Mouse (Mus musculus): ENCODE data around the gene Wdr41. TPM values are rescaled to one million over a fixed set of nuclear protein-coding genes. Genes with fewer than 3 reads are reported as not detected.
A peak's percentile ranks its signal among the peaks of the same experiment; 100 is the strongest.

Wdr41 gene
- 15.7 and 16.1 TPM in 2 replicates for polyA plus RNA-seq (2015; fragmentation: Nextera tagmentation; extraction: Ambion mirVana)

DNA sequence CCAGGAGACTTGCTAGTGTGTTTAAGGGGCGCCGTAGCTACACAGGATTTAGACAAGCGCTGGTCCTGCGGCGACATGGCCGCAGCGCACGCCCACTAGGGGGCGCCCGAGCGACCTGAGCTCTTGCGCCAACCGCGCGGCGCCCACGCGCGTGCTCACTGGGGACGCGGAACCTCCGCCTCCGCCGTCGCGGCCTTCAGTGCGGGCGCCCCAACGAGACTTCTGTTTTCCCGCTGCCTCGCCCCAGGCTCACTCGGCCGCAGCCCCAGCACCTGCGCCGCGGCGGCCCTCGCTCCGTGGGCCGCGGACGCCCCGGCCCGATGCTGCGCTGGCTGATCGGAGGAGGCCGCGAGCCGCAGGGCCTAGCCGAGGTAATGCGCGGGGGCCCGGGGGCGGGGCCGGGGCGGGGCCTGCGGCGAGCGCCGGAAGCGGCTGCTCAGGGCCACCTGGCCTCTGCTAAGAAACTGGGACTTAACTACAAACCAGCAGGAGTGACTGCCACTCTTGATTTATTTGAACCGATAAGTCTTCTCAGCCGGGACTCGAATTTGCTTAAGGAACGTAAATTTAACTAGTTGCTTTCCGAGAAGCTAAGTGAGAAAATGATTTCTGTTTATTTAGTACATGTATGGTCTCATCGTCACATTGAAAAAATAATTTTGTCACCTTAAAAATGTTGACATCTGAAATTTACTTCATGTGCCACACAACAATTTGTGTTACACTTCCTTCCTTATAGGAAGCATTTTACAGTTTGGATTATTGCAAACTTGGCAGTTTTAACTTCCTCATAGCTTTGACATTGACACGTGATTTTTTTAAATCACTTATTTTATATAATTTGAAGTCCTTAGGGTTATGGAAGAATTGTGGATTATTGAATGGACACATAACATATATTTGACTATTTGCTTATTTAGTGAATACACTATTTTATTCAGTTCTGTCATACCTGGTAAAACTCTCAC is at the start of gene Wdr41:
Gene Wdr41, plus strand, starts transcription at position 126 of the 968 bp plus-strand sequence.
- peak within 1 kb of the TSS; percentile 76 for H3K4me3 ChIP-seq (ENCODE audit: low read depth, low read length)
- peak within 1 kb of the TSS; percentile 97 for H3K27ac ChIP-seq (ENCODE audit: low read length)
- DNase-seq (ENCODE audit: low spot score) (peak; percentile 95), ATAC-seq (peak; percentile 98)
- 1% methylated on average over 66 of the region's 68 CpGs for WGBS
- peaks cover 4% of the 10 kb centered on the region; the same call in 1 of the 2 replicates for H3K4me1 ChIP-seq (ENCODE audit: insufficient read depth, low read depth, low read length)
- peak within 1 kb of the TSS; percentile 61 for H3K4me2 ChIP-seq (replicated peaks; ENCODE audit: low read depth, low read length)
- H3K9me3 ChIP-seq (ENCODE audit: low read length), result no peaks in the 10 kb centered on the region
- H3K36me3 ChIP-seq (ENCODE audit: insufficient read depth, low read length), result no peaks in the 10 kb centered on the region
- no peaks in the 10 kb centered on the region for H3K27me3 ChIP-seq (replicated peaks; ENCODE audit: insufficient read depth, low read length)
- H3K9ac ChIP-seq (replicated peaks; ENCODE audit: low read depth), result peak within 1 kb of the TSS; percentile 92
- TF ChIP-seq CTCF (IDR thresholded peaks at IDR 0.05) (peak; percentile 96), EP300 (IDR thresholded peaks at IDR 0.05) (no peak)

DNA sequence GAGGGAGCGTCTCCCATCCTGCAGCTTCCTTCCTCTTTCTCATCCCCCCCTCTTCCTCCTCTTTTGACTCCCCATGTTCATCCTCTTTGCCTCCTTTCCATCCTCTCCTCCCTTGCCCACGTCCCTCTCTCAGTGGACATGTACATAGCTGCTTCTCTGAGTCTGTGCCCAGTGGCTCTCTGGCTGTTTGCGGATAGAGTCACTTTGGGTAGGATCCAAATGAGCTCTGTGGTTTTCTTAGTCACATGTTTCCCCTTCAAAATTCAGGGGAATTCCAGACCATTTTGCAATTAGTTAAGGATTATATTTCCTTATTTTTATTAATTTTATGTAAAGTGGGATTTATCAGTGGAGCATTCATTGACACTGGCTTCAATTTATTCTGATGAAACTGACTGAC is 48.1 kb upstream of the Wdr41 start:
- no peaks in the 10 kb centered on the region for H3K27me3 ChIP-seq (replicated peaks; ENCODE audit: insufficient read depth, low read length)
- no peaks in the 10 kb centered on the region for H3K9me3 ChIP-seq (ENCODE audit: low read length)
- ATAC-seq, result no peak
- no peak overlapping the region for H3K4me2 ChIP-seq (replicated peaks; ENCODE audit: low read depth, low read length)
- no peaks in the 10 kb centered on the region for H3K4me1 ChIP-seq (ENCODE audit: insufficient read depth, low read depth, low read length)
- TF ChIP-seq CTCF (IDR thresholded peaks at IDR 0.05) (no peak), EP300 (IDR thresholded peaks at IDR 0.05) (no peak)
- 45% methylated on average over 3 of the region's 3 CpGs for WGBS
- no peak for DNase-seq (ENCODE audit: low spot score)
- H3K9ac ChIP-seq (replicated peaks; ENCODE audit: low read depth), result no peak overlapping the region
- no peaks in the 10 kb centered on the region for H3K36me3 ChIP-seq (ENCODE audit: insufficient read depth, low read length)
- no peak overlapping the region for H3K27ac ChIP-seq (ENCODE audit: low read length)
- no peak overlapping the region for H3K4me3 ChIP-seq (ENCODE audit: low read depth, low read length)

DNA sequence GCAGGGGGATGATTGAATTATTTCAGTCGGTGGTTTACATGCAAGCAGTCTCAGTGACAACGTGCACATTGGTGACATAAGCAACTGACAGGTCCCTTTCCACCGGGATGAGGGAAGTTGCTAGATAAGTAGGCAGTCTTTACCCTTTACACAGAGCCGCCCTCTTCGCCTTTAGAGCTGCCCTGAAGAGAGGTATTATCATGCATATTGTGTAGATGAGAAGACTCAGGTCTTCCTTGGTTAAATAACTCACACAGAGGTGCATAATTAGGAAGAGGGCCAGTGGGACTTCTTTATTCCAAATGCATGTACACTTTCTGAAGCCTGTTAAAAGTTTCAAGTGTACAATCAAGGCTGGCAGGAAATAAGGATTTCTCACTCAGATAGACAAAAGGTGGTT is 37.7 kb upstream of the Wdr41 start:
- 59% methylated on average over 5 of the region's 5 CpGs for WGBS
- Histone ChIP-seq H3K4me2 (replicated peaks; ENCODE audit: low read depth, low read length) (no peak overlapping the region), H3K9ac (replicated peaks; ENCODE audit: low read depth) (no peak overlapping the region), H3K9me3 (ENCODE audit: low read length) (no peaks in the 10 kb centered on the region), H3K4me3 (ENCODE audit: low read depth, low read length) (no peak overlapping the region), H3K36me3 (ENCODE audit: insufficient read depth, low read length) (no peaks in the 10 kb centered on the region), H3K27me3 (replicated peaks; ENCODE audit: insufficient read depth, low read length) (no peaks in the 10 kb centered on the region), H3K4me1 (ENCODE audit: insufficient read depth, low read depth, low read length) (no peaks in the 10 kb centered on the region), H3K27ac (ENCODE audit: low read length) (no peak overlapping the region)
- ATAC-seq, result no peak
- no peak for DNase-seq (ENCODE audit: low spot score)
- no peak for TF ChIP-seq EP300 (IDR thresholded peaks at IDR 0.05)
- no peak for TF ChIP-seq CTCF (IDR thresholded peaks at IDR 0.05)

DNA sequence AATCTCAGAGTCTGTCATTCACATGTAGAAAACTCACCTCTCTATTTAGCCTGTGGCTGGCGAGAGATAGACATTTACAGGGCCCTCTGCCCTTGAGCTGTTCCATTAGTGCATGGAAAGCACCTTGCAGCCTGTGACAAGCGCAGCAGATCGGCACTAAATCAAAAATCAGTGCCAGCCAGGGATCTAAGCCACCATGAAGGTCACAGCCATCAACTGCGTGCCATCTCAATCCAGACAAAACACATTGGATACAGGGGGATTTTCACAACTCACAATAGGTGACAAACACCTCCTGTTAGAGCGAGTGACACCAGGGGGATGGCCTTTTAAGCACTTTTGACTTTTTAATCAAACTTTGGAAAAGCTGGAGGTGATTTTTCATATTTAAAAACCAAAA is 36.0 kb upstream of the Wdr41 start:
- WGBS, result 58% methylated on average over 5 of the region's 5 CpGs
- Histone ChIP-seq H3K4me1 (ENCODE audit: insufficient read depth, low read depth, low read length) (no peaks in the 10 kb centered on the region), H3K9ac (replicated peaks; ENCODE audit: low read depth) (no peak overlapping the region), H3K4me3 (ENCODE audit: low read depth, low read length) (no peak overlapping the region), H3K27ac (ENCODE audit: low read length) (no peak overlapping the region), H3K36me3 (ENCODE audit: insufficient read depth, low read length) (no peaks in the 10 kb centered on the region), H3K27me3 (replicated peaks; ENCODE audit: insufficient read depth, low read length) (no peaks in the 10 kb centered on the region), H3K4me2 (replicated peaks; ENCODE audit: low read depth, low read length) (no peak overlapping the region), H3K9me3 (ENCODE audit: low read length) (no peaks in the 10 kb centered on the region)
- TF ChIP-seq CTCF (IDR thresholded peaks at IDR 0.05), result no peak
- DNase-seq (ENCODE audit: low spot score) (no peak), ATAC-seq (no peak)

DNA sequence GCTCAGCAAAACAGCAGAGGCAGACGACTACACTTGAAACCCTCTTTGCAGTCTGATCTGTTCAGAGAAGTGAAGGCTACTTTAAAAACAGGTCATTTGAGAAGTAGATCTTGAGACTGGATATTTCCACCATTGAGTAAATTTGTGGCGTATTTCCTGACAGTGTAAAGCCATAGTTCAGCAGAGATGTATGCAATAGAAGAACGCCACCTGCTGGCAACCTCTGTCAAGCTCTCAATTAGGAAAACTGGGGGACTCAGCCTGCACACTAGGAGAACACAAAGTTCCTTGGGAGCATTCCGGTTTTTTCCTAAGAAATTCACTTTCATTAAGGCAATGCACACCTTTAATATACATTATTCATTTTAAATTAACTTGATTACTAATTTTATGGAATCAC is 34.9 kb upstream of the Wdr41 start:
- DNase-seq (ENCODE audit: low spot score) (peak; percentile 90), ATAC-seq (no peak)
- H3K27ac ChIP-seq (ENCODE audit: low read length), result no peak overlapping the region
- no peaks in the 10 kb centered on the region for H3K4me1 ChIP-seq (ENCODE audit: insufficient read depth, low read depth, low read length)
- no peak overlapping the region for H3K9ac ChIP-seq (replicated peaks; ENCODE audit: low read depth)
- no peaks in the 10 kb centered on the region for H3K36me3 ChIP-seq (ENCODE audit: insufficient read depth, low read length)
- TF ChIP-seq EP300 (IDR thresholded peaks at IDR 0.05), result no peak
- TF ChIP-seq CTCF (IDR thresholded peaks at IDR 0.05), result peak; percentile 86
- WGBS, result 11% methylated on average over 4 of the region's 4 CpGs
- no peak overlapping the region for H3K4me2 ChIP-seq (replicated peaks; ENCODE audit: low read depth, low read length)
- no peaks in the 10 kb centered on the region for H3K27me3 ChIP-seq (replicated peaks; ENCODE audit: insufficient read depth, low read length)
- H3K4me3 ChIP-seq (ENCODE audit: low read depth, low read length), result no peak overlapping the region
- no peaks in the 10 kb centered on the region for H3K9me3 ChIP-seq (ENCODE audit: low read length)

- Histone ChIP-seq H3K4me2 (replicated peaks; ENCODE audit: low read depth, low read length) (no peak overlapping the region), H3K4me1 (ENCODE audit: insufficient read depth, low read depth, low read length) (no peaks in the 10 kb centered on the region), H3K36me3 (ENCODE audit: insufficient read depth, low read length) (no peaks in the 10 kb centered on the region), H3K9me3 (ENCODE audit: low read length) (no peaks in the 10 kb centered on the region), H3K27me3 (replicated peaks; ENCODE audit: insufficient read depth, low read length) (no peaks in the 10 kb centered on the region), H3K9ac (replicated peaks; ENCODE audit: low read depth) (no peak overlapping the region), H3K4me3 (ENCODE audit: low read depth, low read length) (no peak overlapping the region), H3K27ac (ENCODE audit: low read length) (no peak overlapping the region)
- 47% methylated on average over 6 of the region's 6 CpGs for WGBS
- DNase-seq (ENCODE audit: low spot score), result no peak
- no peak for TF ChIP-seq CTCF (IDR thresholded peaks at IDR 0.05)
- TF ChIP-seq EP300 (IDR thresholded peaks at IDR 0.05), result no peak
- no peak for ATAC-seq
These were observed 20.2 kb upstream of the Wdr41 start for GRCm38 (mm10) chr13:94955941-94956340.
